Mouse (Mus musculus) heart, adult 8-10 months (tissue): ENCODE results near the gene Unc119b. TPM values are rescaled to one million over a fixed set of nuclear protein-coding genes. Genes with fewer than 3 reads are reported as not detected.
A peak's percentile ranks its signal among the peaks of the same experiment; 100 is the strongest.
"Not testable (repeated sequence)": the region's sequence is repeated elsewhere in the genome, so short reads cannot be mapped to it uniquely, and the experiment has no call there.

Experiments
- DNase-seq: peaks from one replicate; pipeline ENCODE4 v3.0.0; 2022; ENCODE audit warnings: low spot score
- total RNA-seq, 4 experiments: library from RNA; stranded (reverse); gene quantifications; 2 replicates each; pipeline ENCODE4 v1.2.4; 2022

The Unc119b gene
- total RNA-seq, 4 experiments from 2014 or later: 11.8 to 18.5 (median 14.5) TPM

- no peak for DNase-seq
Measured at GRCm38 (mm10) chr5:115139124-115139523, 4.3 kb upstream of the Unc119b start.

GRCm38 (mm10) chr5:115133358-115134066 is 1.3 kb downstream of the Unc119b start:
- no peak for DNase-seq

GRCm38 (mm10) chr5:115132465-115132864 is 2.3 kb downstream of the Unc119b start:
- no peak for DNase-seq

- DNase-seq: no peak
Measured at GRCm38 (mm10) chr5:115129328-115129727, 5.4 kb downstream of the Unc119b start.

- DNase-seq: no peak
Measured at GRCm38 (mm10) chr5:115127421-115128179, 7.2 kb downstream of the Unc119b start.

- DNase-seq: no peak
Measured at GRCm38 (mm10) chr5:115126578-115127312, 8.0 kb downstream of the Unc119b start.

- peak; percentile 84 for DNase-seq
Measured at GRCm38 (mm10) chr5:115125211-115125871, 9.4 kb downstream of the Unc119b start.

- no peak for DNase-seq
Measured at GRCm38 (mm10) chr5:115124690-115125089, 10.1 kb downstream of the Unc119b start.

- DNase-seq: no peak
Measured at GRCm38 (mm10) chr5:115120978-115121377, 13.8 kb downstream of the Unc119b start.

GRCm38 (mm10) chr5:115118961-115119570 is 15.7 kb downstream of the Unc119b start, which contains the start of gene Acads:
TSS of gene Acads (minus strand) at chr5:115119346.
- DNase-seq: peak; percentile 83

GRCm38 (mm10) chr5:115117467-115117866 is 17.3 kb downstream of the Unc119b start:
- no peak for DNase-seq

GRCm38 (mm10) chr5:115116426-115116825 is 18.3 kb downstream of the Unc119b start:
- no peak for DNase-seq

- DNase-seq: no peak
Measured at GRCm38 (mm10) chr5:115114501-115114900, 20.3 kb downstream of the Unc119b start.

GRCm38 (mm10) chr5:115113244-115113643 is 21.5 kb downstream of the Unc119b start:
- DNase-seq: no peak

- no peak for DNase-seq
Measured at GRCm38 (mm10) chr5:115111156-115111555, 23.6 kb downstream of the Unc119b start.

GRCm38 (mm10) chr5:115103253-115103652 is 31.5 kb downstream of the Unc119b start:
- not testable (repeated sequence) for DNase-seq

- no peak for DNase-seq
Measured at GRCm38 (mm10) chr5:115102231-115102630, 32.5 kb downstream of the Unc119b start.

GRCm38 (mm10) chr5:115100473-115100872 is 34.3 kb downstream of the Unc119b start:
- no peak for DNase-seq

GRCm38 (mm10) chr5:115099991-115100390 is 34.8 kb downstream of the Unc119b start:
- no peak for DNase-seq

- DNase-seq: no peak
Measured at GRCm38 (mm10) chr5:115099530-115099929, 35.2 kb downstream of the Unc119b start.

GRCm38 (mm10) chr5:115098195-115098594 is 36.6 kb downstream of the Unc119b start, which contains the start of gene Gm10401:
TSS of gene Gm10401 (minus strand) at chr5:115098295.
- no peak for DNase-seq
